Mouse (Mus musculus): ENCODE data around the gene Ccdc14.

DNA sequence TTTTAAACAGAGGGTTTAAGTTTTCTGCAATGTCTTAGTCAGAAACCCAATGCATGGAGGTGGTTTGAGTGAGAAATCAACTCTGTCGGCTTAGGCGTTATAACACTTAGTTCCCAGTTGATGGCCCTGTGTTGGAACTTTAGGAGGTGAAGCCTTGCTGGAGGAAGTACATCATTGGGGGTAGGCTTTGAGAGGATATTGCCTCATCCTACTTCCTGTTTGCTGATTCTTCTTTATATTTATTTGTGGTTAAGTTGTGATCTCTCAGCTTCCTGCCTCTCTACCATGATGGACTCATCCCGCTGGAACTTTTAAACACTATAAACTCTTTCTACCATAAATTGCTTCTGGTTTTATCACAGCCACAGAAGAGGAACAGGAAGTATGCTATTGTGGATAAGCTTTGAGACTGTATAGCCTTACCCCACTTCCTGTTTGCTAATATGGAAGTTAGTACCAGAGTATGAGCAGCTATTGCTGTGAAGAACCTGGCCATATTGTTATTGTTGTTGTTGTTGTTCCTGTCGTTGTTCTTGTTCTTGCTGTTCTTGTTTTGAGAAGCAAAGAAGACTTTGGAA is 48.3 kb downstream of the Ccdc14 start:
- no peak for TF ChIP-seq POLR2A (IDR thresholded peaks at IDR 0.05; ENCODE audit: low read depth, low read length)
- TF ChIP-seq CTCF (IDR thresholded peaks at IDR 0.05; ENCODE audit: extremely low read depth, insufficient read length, insufficient replicate concordance, low read depth, low read length): no peak
